In genomic region chr1:58778226-58778625, GRCm38 (mm10) we compare ENCODE assay signal across 16 mouse cellular contexts. TPM values are rescaled to one million over a fixed set of nuclear protein-coding genes. Genes with fewer than 3 reads are reported as not detected.
DNase-seq lines count a peak whose midpoint lies in the region; TF ChIP-seq lines count a peak whose summit lies in the region.
"Had no signal": no experiment of that assay in that cellular context is flagged by ENCODE, and none has a peak within 500 bp of the region (broad histone marks: within the 10 kb centered on the region; RNA-seq: fewer than 3 reads in every experiment).

No protein-coding gene starts in this region.

- TF ChIP-seq POLR2A in heart, adult 2 months (IDR thresholded peaks at IDR 0.05; ENCODE audit: insufficient read depth, low read depth, low read length) = no peak

- peak; percentile 40 for TF ChIP-seq CTCF in heart, adult 2 months (IDR thresholded peaks at IDR 0.05)

- 24% methylated on average over 1 of the region's 1 CpGs for WGBS in heart, adult 2 months

- no peaks in the 10 kb centered on the region for H3K36me3 ChIP-seq in heart, adult 2 months (ENCODE audit: control insufficient read depth, insufficient read depth, low read length)
- H3K36me3 ChIP-seq: embryonic facial prominence, embryonic 12.5 days; heart, embryonic 12.5 days; limb, embryonic 15.5 days; midbrain, embryonic 10.5 days had no signal

- H3K27ac ChIP-seq in heart, adult 2 months = no peak overlapping the region
- H3K27ac ChIP-seq: embryonic facial prominence, embryonic 12.5 days; limb, embryonic 15.5 days; midbrain, embryonic 10.5 days had no signal

- H3K4me1 ChIP-seq in heart, adult 2 months (ENCODE audit: control insufficient read depth, insufficient read depth, low read length) = peaks cover 5% of the 10 kb centered on the region; the same call in 1 of the 2 replicates
- H3K4me1 ChIP-seq: embryonic facial prominence, embryonic 12.5 days; heart, embryonic 12.5 days; limb, embryonic 15.5 days; midbrain, embryonic 10.5 days had no signal

- H3K27me3 ChIP-seq in heart, adult 2 months (ENCODE audit: control insufficient read depth, insufficient read depth, low read length) = no peaks in the 10 kb centered on the region
- H3K27me3 ChIP-seq: embryonic facial prominence, embryonic 12.5 days; heart, embryonic 12.5 days; limb, embryonic 15.5 days had no signal

- no peak overlapping the region for H3K4me3 ChIP-seq in heart, adult 2 months
- H3K4me3 ChIP-seq: embryonic facial prominence, embryonic 12.5 days; heart, embryonic 12.5 days; limb, embryonic 15.5 days; midbrain, embryonic 10.5 days had no signal

- intact Hi-C loops in heart, adult 2 months (cut with DNase I) = no loop called here

- DNase-seq in heart, adult 2 months = no peak
- DNase-seq in heart, adult 18-20 months = no peak
- DNase-seq in spleen, postnatal 36 days (ENCODE audit: low spot score in 2 of 2) = peak; percentile 53 to 63
- no peak for DNase-seq in spleen, postnatal 14 days (ENCODE audit: low spot score in 2 of 2)
- peak; percentile 72 for DNase-seq in naive thymus-derived CD4-positive, alpha-beta T cell, adult 2 months (ENCODE audit: low read depth)
- no peak for DNase-seq in yolk sac, embryonic 10.5 days (ENCODE audit: low spot score)
- DNase-seq in adipocyte (ENCODE audit: low spot score) = no peak
- DNase-seq in right cerebral cortex, postnatal 14 days = no peak
- DNase-seq: cerebellum, postnatal 36 days; gastrocnemius, postnatal 36 days; kidney, postnatal 10 days; retina, postnatal 1 day had no signal

- H3K79me2 ChIP-seq in heart, adult 2 months (replicated peaks; ENCODE audit: control insufficient read depth, insufficient read depth, low read length) = no peaks in the 10 kb centered on the region

- TF ChIP-seq EP300 in heart, adult 2 months (IDR thresholded peaks at IDR 0.05; ENCODE audit: insufficient read depth, low read depth, low read length) = no peak

- H3K9ac ChIP-seq in heart, adult 2 months (ENCODE audit: low read depth, low read length) = no peak overlapping the region
- H3K9ac ChIP-seq: embryonic facial prominence, embryonic 12.5 days; heart, embryonic 12.5 days; limb, embryonic 15.5 days had no signal

RNA-seq across cellular contexts. Expression of gene Casp8, which starts 16.9 kb away (rescaled TPM):
- 1 to 10 TPM; 6.3 to 8.0 TPM for total RNA-seq in heart, adult 2 months (2021)
- polyA plus RNA-seq in heart, adult 2 months (2012; rRNA removed) = 2.0 and 3.8 TPM in 2 replicates
- total RNA-seq in heart, adult 18-20 months (2021) = 1 to 10 TPM; 6.4 to 8.0 TPM

Comparison
In these comparisons a context has a peak if more than half of its experiments do, and no peak if none do; other contexts are left out.
1. DNase-seq: peak in spleen, postnatal 36 days (2 of 2) and naive thymus-derived CD4-positive, alpha-beta T cell, adult 2 months (single experiment); none in heart, adult 2 months (0 of 2), heart, adult 18-20 months (0 of 2), spleen, postnatal 14 days (0 of 2), yolk sac, embryonic 10.5 days (single experiment), adipocyte (single experiment) and right cerebral cortex, postnatal 14 days (single experiment).